Mouse (Mus musculus) liver, embryonic 12.5 days (tissue): Measurements from ENCODE around the gene Tmem221. TPM values are rescaled to one million over a fixed set of nuclear protein-coding genes. Genes with fewer than 3 reads are reported as not detected.
"Not testable (repeated sequence)": the region's sequence is repeated elsewhere in the genome, so short reads cannot be mapped to it uniquely, and the experiment has no call there.

Experiments
- ATAC-seq: fragments of 200-750 bp; cut with Nextera tagmentation; 2 replicates; pipeline ENCODE4 v1.8.0; 2017; ENCODE audit warnings: moderate number of reproducible peaks, mild to moderate bottlenecking, moderate library complexity
- H3K27ac ChIP-seq: fragments of 300-500 bp; sonication (generic); 2 replicates; pipeline ENCODE4 v1.5.1; 2016; ENCODE audit warnings: mild to moderate bottlenecking
- H3K27me3 ChIP-seq: fragments of 300-500 bp; sonication (generic); replicated peaks from 2 replicates; pipeline ENCODE4 v1.6.1; 2016; ENCODE audit warnings: mild to moderate bottlenecking, moderate library complexity
- H3K36me3 ChIP-seq: fragments of 300-500 bp; sonication (generic); 2 replicates; pipeline ENCODE4 v1.6.1; 2016; ENCODE audit warnings: mild to moderate bottlenecking, moderate library complexity
- H3K4me1 ChIP-seq: fragments of 300-500 bp; sonication (generic); 2 replicates; pipeline ENCODE4 v1.6.1; 2016
- H3K4me2 ChIP-seq: fragments of 300-500 bp; sonication (generic); 2 replicates; pipeline ENCODE4 v1.6.1; 2016; ENCODE audit warnings: mild to moderate bottlenecking, moderate library complexity
- H3K4me3 ChIP-seq: fragments of 300-500 bp; sonication (generic); 2 replicates; pipeline ENCODE4 v1.5.1; 2016; ENCODE audit warnings: mild to moderate bottlenecking, moderate library complexity
- H3K9ac ChIP-seq: fragments of 300-500 bp; sonication (generic); 2 replicates; pipeline ENCODE4 v1.6.1; 2016; ENCODE audit warnings: mild to moderate bottlenecking, moderate library complexity
- H3K9me3 ChIP-seq: fragments of 300-500 bp; sonication (generic); replicated peaks from 2 replicates; pipeline ENCODE4 v1.6.1; 2016; ENCODE audit warnings: mild to moderate bottlenecking, moderate library complexity
- WGBS: fragments of 180-500 bp; shearing (Covaris S2); methylation state at CpG from one replicate; pipeline ENCODE4 v1.1.7; 2016; ENCODE audit not compliant: insufficient replicate concordance; 5-methylcytosine and 5-hydroxymethylcytosine counted together
- polyA plus RNA-seq: library from polyadenylated mRNA; unstranded; fragments of >200 nt; fragmentation: Nextera tagmentation; extraction: Ambion mirVana; gene quantifications from 2 replicates; pipeline ENCODE4 v1.2.1, GENCODE M21; 2016

Gene Tmem221
- polyA plus RNA-seq, 1 experiment from 2014 or later = 0.75 TPM

GRCm38 (mm10) chr8:71519037-71519825, 39.4 kb downstream of the Tmem221 start:
- H3K4me2 ChIP-seq = not testable (repeated sequence)

GRCm38 (mm10) chr8:71516786-71517185, 41.9 kb downstream of the Tmem221 start:
- Histone ChIP-seq H3K9ac (no peak overlapping the region), H3K4me1 (peaks cover 30% of the 10 kb centered on the region), H3K27ac (no peak overlapping the region), H3K4me2 (no peak overlapping the region), H3K27me3 (0 out of 2 replicates have a peak, but pooled peaks cover under 1% of the 10 kb centered on the region), H3K36me3 (no peaks in the 10 kb centered on the region), H3K9me3 (no peaks in the 10 kb centered on the region), H3K4me3 (no peak overlapping the region)
- 42% methylated on average over 6 of the region's 6 CpGs for WGBS
- no peak for ATAC-seq

More at GRCm38 (mm10) chr8:71519037-71519825, 39.4 kb downstream of the Tmem221 start:
- H3K36me3 ChIP-seq, H3K27ac ChIP-seq, H3K9me3 ChIP-seq, H3K4me3 ChIP-seq, ATAC-seq, H3K9ac ChIP-seq: not testable (repeated sequence)
- Histone ChIP-seq H3K4me1 (peaks cover 16% of the 10 kb centered on the region), H3K27me3 (peaks cover 15% of the 10 kb centered on the region)
- WGBS = 23% methylated on average over 10 of the region's 10 CpGs

- peaks cover 33% of the 10 kb centered on the region for H3K4me1 ChIP-seq
- no peak overlapping the region for H3K4me3 ChIP-seq
- 58% methylated on average over 5 of the region's 5 CpGs for WGBS
- no peak overlapping the region for H3K9ac ChIP-seq
- no peaks in the 10 kb centered on the region for H3K36me3 ChIP-seq
- H3K27ac ChIP-seq = no peak overlapping the region
- no peak overlapping the region for H3K4me2 ChIP-seq
- H3K27me3 ChIP-seq = peaks cover 17% of the 10 kb centered on the region
- ATAC-seq = no peak
- no peaks in the 10 kb centered on the region for H3K9me3 ChIP-seq
Measured at GRCm38 (mm10) chr8:71515043-71515442, 43.6 kb downstream of the Tmem221 start.

GRCm38 (mm10) chr8:71513018-71513754, 45.5 kb downstream of the Tmem221 start:
- Histone ChIP-seq H3K27ac (no peak overlapping the region), H3K27me3 (peaks cover 34% of the 10 kb centered on the region), H3K4me3 (no peak overlapping the region), H3K36me3 (no peaks in the 10 kb centered on the region), H3K9ac (no peak overlapping the region), H3K4me2 (no peak overlapping the region), H3K9me3 (no peaks in the 10 kb centered on the region), H3K4me1 (peaks cover 32% of the 10 kb centered on the region)
- no peak for ATAC-seq
- WGBS = 41% methylated on average over 15 of the region's 15 CpGs

GRCm38 (mm10) chr8:71511644-71512043, 47.0 kb downstream of the Tmem221 start, which contains the start of gene Plvap:
Gene Plvap (minus strand): TSS chr8:71511752.
- H3K4me3 ChIP-seq = peak within 1 kb of the TSS; percentile 42
- H3K27me3 ChIP-seq = peaks cover 49% of the 10 kb centered on the region
- WGBS = 8% methylated on average over 14 of the region's 14 CpGs
- no peaks in the 10 kb centered on the region for H3K9me3 ChIP-seq
- peaks cover 37% of the 10 kb centered on the region for H3K4me1 ChIP-seq
- no peak within 1 kb of the TSS for H3K9ac ChIP-seq
- peak; percentile 87 for ATAC-seq
- H3K36me3 ChIP-seq = no peaks in the 10 kb centered on the region
- peak within 1 kb of the TSS; percentile 67 for H3K4me2 ChIP-seq
- H3K27ac ChIP-seq = peak within 1 kb of the TSS; percentile 54

GRCm38 (mm10) chr8:71509316-71509715, 49.4 kb downstream of the Tmem221 start:
- peak overlapping the region; percentile 67; the same call in 1 of the 2 replicates for H3K4me2 ChIP-seq
- H3K4me3 ChIP-seq = no peak overlapping the region

GRCm38 (mm10) chr8:71507589-71508104, 51.0 kb downstream of the Tmem221 start:
- peak overlapping the region; percentile 48 for H3K4me3 ChIP-seq
- peaks cover 68% of the 10 kb centered on the region for H3K27me3 ChIP-seq
- peaks cover 31% of the 10 kb centered on the region for H3K4me1 ChIP-seq
- H3K9ac ChIP-seq = 0 out of 2 replicates have a peak overlapping the region, but pooled peaks have one; percentile 35
- H3K9me3 ChIP-seq = no peaks in the 10 kb centered on the region
- H3K27ac ChIP-seq = no peak overlapping the region
- 2% methylated on average over 61 of the region's 61 CpGs for WGBS
- H3K36me3 ChIP-seq = no peaks in the 10 kb centered on the region
- ATAC-seq = peak; percentile 32; the same call in 1 of the 2 replicates
- peak overlapping the region; percentile 74 for H3K4me2 ChIP-seq

More at GRCm38 (mm10) chr8:71509316-71509715, 49.4 kb downstream of the Tmem221 start:
- Histone ChIP-seq H3K36me3 (no peaks in the 10 kb centered on the region), H3K27me3 (peaks cover 68% of the 10 kb centered on the region), H3K9me3 (no peaks in the 10 kb centered on the region), H3K4me1 (peaks cover 37% of the 10 kb centered on the region), H3K27ac (no peak overlapping the region), H3K9ac (no peak overlapping the region)
- WGBS = 62% methylated on average over 2 of the region's 2 CpGs
- ATAC-seq = no peak

GRCm38 (mm10) chr8:71505979-71506378, 52.7 kb downstream of the Tmem221 start:
- Histone ChIP-seq H3K9me3 (no peaks in the 10 kb centered on the region), H3K9ac (no peak overlapping the region), H3K27ac (no peak overlapping the region), H3K4me2 (no peak overlapping the region), H3K27me3 (peaks cover 61% of the 10 kb centered on the region), H3K4me3 (no peak overlapping the region), H3K4me1 (peaks cover 14% of the 10 kb centered on the region), H3K36me3 (no peaks in the 10 kb centered on the region)
- ATAC-seq = no peak
- WGBS = 68% methylated on average over 4 of the region's 4 CpGs

- Histone ChIP-seq H3K4me3 (no peak overlapping the region), H3K4me2 (no peak overlapping the region), H3K9ac (no peak overlapping the region), H3K27me3 (peaks cover 56% of the 10 kb centered on the region), H3K27ac (no peak overlapping the region), H3K4me1 (peaks cover 16% of the 10 kb centered on the region), H3K36me3 (no peaks in the 10 kb centered on the region), H3K9me3 (no peaks in the 10 kb centered on the region)
- no peak for ATAC-seq
- WGBS = 79% methylated on average over 4 of the region's 4 CpGs
Measured at GRCm38 (mm10) chr8:71505326-71505725, 53.3 kb downstream of the Tmem221 start.

- Histone ChIP-seq H3K9me3 (no peaks in the 10 kb centered on the region), H3K9ac (no peak overlapping the region), H3K4me2 (no peak overlapping the region), H3K36me3 (no peaks in the 10 kb centered on the region), H3K4me3 (no peak overlapping the region), H3K27me3 (peaks cover 46% of the 10 kb centered on the region), H3K27ac (no peak overlapping the region), H3K4me1 (peaks cover 25% of the 10 kb centered on the region)
- ATAC-seq = no peak
- 83% methylated on average over 4 of the region's 4 CpGs for WGBS
Measured at GRCm38 (mm10) chr8:71504349-71504748, 54.3 kb downstream of the Tmem221 start.
